Mouse (Mus musculus): ENCODE measurements around the gene Cc2d2b. TPM values are rescaled to one million over a fixed set of nuclear protein-coding genes. Genes with fewer than 3 reads are reported as not detected.

The Cc2d2b gene
- total RNA-seq, 2 experiments from 2014 or later: 0.32 to 0.72 TPM

GRCm38 (mm10) chr19:40830198-40830597 is 81.6 kb downstream of the Cc2d2b start:
- H3K27ac ChIP-seq: peak overlapping the region; percentile 94; the same call in 1 of the 2 replicates
- no peak for DNase-seq (ENCODE audit: low spot score in 2 of 2)
- no peak for TF ChIP-seq CTCF (conservative IDR thresholded peaks at IDR 0.05)
- H3K4me3 ChIP-seq: peak overlapping the region; percentile 85

DNA sequence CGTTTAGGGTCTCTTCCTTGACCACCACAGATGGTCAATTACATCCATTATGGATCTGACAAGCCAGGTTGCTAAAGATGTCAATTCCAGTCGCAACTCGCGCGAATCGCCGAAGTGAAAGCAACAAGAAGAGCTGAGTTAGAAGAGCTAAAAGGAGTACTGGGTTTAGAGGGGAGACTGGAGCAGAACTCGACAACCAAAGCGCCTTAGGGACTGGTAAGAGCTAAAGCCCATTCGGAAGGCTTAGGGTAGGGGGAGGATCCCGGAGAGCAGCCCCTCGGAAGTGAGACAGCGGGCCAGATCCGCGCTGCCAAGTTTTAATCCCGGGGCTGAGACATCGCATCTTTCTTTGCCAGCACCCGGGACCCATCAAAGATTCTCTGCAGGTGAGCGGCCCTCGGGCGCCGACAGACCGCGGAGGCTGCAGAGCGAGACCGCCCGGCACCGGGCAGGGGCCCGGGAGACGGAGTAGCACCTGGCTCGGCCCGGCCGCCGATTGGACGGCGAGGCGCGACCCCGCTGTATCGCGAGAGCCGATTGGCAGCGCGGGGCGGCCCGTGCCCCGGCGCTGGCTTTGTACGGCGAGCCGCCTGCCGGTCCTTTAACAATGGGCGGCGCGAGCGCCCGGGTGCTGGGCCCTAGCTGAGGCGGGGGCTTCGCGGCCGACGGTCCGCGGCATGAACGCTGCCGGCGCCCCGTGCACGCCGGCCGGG is 82.3 kb downstream of the Cc2d2b start, which contains the start of gene Ccnj:
Gene Ccnj (plus strand): TSS at position 577 of the 713 bp plus-strand sequence.
- Histone ChIP-seq H3K27ac (peak within 1 kb of the TSS; percentile 94), H3K4me3 (peak within 1 kb of the TSS; percentile 85)
- peak; percentile 37 for TF ChIP-seq CTCF (conservative IDR thresholded peaks at IDR 0.05)
- peak; percentile 90 to 94 for DNase-seq (ENCODE audit: low spot score in 2 of 2)

- Histone ChIP-seq H3K27ac (peak overlapping the region; percentile 94), H3K4me3 (peak overlapping the region; percentile 85)
- no peak for TF ChIP-seq CTCF (conservative IDR thresholded peaks at IDR 0.05)
- peak in 1 of 2 experiments; percentile 16 for DNase-seq (ENCODE audit: low spot score in 2 of 2)
These were observed 83.1 kb downstream of the Cc2d2b start for GRCm38 (mm10) chr19:40831416-40832201.

GRCm38 (mm10) chr19:40832361-40832760 is 83.8 kb downstream of the Cc2d2b start:
- Histone ChIP-seq H3K27ac (no peak overlapping the region), H3K4me3 (peak overlapping the region; percentile 85)
- TF ChIP-seq CTCF (conservative IDR thresholded peaks at IDR 0.05): no peak
- DNase-seq (ENCODE audit: low spot score in 2 of 2): no peak

- H3K4me3 ChIP-seq: no peak overlapping the region
- DNase-seq (ENCODE audit: low spot score in 2 of 2): no peak
These were observed 85.9 kb downstream of the Cc2d2b start for GRCm38 (mm10) chr19:40834436-40834835.

GRCm38 (mm10) chr19:40838205-40838604 is 89.7 kb downstream of the Cc2d2b start:
- H3K4me3 ChIP-seq: no peak overlapping the region
- H3K27ac ChIP-seq: no peak overlapping the region
- no peak for DNase-seq (ENCODE audit: low spot score in 2 of 2)
- TF ChIP-seq CTCF (conservative IDR thresholded peaks at IDR 0.05): no peak

More at GRCm38 (mm10) chr19:40834436-40834835, 85.9 kb downstream of the Cc2d2b start:
- no peak for TF ChIP-seq CTCF (conservative IDR thresholded peaks at IDR 0.05)
- H3K27ac ChIP-seq: no peak overlapping the region

- TF ChIP-seq CTCF (conservative IDR thresholded peaks at IDR 0.05): no peak
- no peak overlapping the region for H3K27ac ChIP-seq
- H3K4me3 ChIP-seq: no peak overlapping the region
- no peak for DNase-seq (ENCODE audit: low spot score in 2 of 2)
These were observed 91.8 kb downstream of the Cc2d2b start for GRCm38 (mm10) chr19:40840303-40840702.

DNA sequence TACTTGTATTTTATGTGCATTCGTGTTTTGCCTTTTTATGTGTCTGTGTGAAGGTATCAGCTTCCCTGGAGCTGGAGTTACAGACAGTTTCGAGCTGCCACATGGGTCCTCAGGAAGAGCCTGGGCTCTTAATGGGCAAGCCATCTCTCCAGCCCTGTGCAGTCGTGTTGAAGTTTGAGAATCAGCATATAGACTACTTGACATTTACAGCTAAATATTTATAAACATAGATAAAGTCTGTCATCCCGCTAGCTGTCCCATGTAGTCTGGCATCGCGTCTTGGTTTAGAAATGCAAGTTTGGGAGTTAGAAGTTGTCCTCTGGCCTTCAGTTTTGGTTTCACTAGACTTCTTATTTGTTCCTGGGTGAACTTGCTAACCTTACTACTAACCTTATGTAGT is 92.5 kb downstream of the Cc2d2b start:
- Histone ChIP-seq H3K4me3 (no peak overlapping the region), H3K27ac (no peak overlapping the region)
- no peak for DNase-seq (ENCODE audit: low spot score in 2 of 2)
- no peak for TF ChIP-seq CTCF (conservative IDR thresholded peaks at IDR 0.05)

- no peak overlapping the region for H3K4me3 ChIP-seq
- DNase-seq (ENCODE audit: low spot score in 2 of 2): no peak
- no peak overlapping the region for H3K27ac ChIP-seq
- no peak for TF ChIP-seq CTCF (conservative IDR thresholded peaks at IDR 0.05)
These were observed 93.0 kb downstream of the Cc2d2b start for GRCm38 (mm10) chr19:40841593-40841992.

DNA sequence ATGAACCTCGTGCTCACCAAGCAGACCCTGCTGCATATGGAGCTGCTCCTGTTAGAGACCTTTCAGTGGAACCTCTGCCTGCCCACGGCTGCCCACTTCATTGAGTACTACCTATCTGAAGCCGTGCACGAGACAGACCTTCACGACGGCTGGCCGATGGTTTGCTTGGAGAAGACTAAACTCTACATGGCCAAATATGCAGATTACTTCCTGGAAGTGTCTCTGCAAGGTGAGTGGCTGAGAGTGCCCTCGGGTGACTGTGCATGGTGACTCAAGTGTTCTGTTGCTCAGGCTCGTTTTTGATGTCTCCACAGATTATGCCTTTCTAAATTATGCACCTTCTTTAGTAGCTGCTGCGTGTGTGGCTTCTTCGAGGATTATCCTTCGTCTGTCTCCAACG is 96.2 kb downstream of the Cc2d2b start:
- DNase-seq (ENCODE audit: low spot score in 2 of 2): no peak
- no peak overlapping the region for H3K27ac ChIP-seq
- no peak overlapping the region for H3K4me3 ChIP-seq
- TF ChIP-seq CTCF (conservative IDR thresholded peaks at IDR 0.05): no peak

GRCm38 (mm10) chr19:40849391-40849790 is 100.8 kb downstream of the Cc2d2b start:
- no peak overlapping the region for H3K27ac ChIP-seq
- TF ChIP-seq CTCF (conservative IDR thresholded peaks at IDR 0.05): no peak
- H3K4me3 ChIP-seq: no peak overlapping the region
- no peak for DNase-seq (ENCODE audit: low spot score in 2 of 2)

- Histone ChIP-seq H3K4me3 (no peak overlapping the region), H3K27ac (no peak overlapping the region)
- DNase-seq (ENCODE audit: low spot score in 2 of 2): no peak
- no peak for TF ChIP-seq CTCF (conservative IDR thresholded peaks at IDR 0.05)
These were observed 111.0 kb downstream of the Cc2d2b start for GRCm38 (mm10) chr19:40859555-40859954.

GRCm38 (mm10) chr19:40868284-40868683 is 119.7 kb downstream of the Cc2d2b start:
- no peak overlapping the region for H3K4me3 ChIP-seq
- no peak overlapping the region for H3K27ac ChIP-seq
- TF ChIP-seq CTCF (conservative IDR thresholded peaks at IDR 0.05): no peak
- DNase-seq (ENCODE audit: low spot score in 2 of 2): no peak

All from layer of hippocampus, adult 2 months (tissue).